Mouse (Mus musculus) heart, postnatal 0 days (tissue): ENCODE data around the gene Olfr1245. TPM values are rescaled to one million over a fixed set of nuclear protein-coding genes. Genes with fewer than 3 reads are reported as not detected.
"Not testable (repeated sequence)": the region's sequence is repeated elsewhere in the genome, so short reads cannot be mapped to it uniquely, and the experiment has no call there.

ENCODE experiments used
- ATAC-seq: fragments of 200-750 bp; cut with Nextera tagmentation; 2 replicates; pipeline ENCODE4 v1.8.0; 2017; ENCODE audit warnings: low read depth, moderate number of reproducible peaks, moderate library complexity; ENCODE audit not compliant: insufficient read depth
- DNase-seq: peaks from one replicate; pipeline ENCODE4 v3.0.0-alpha.2; 2016; ENCODE audit warnings: low spot score
- H3K27ac ChIP-seq: fragments of 300-500 bp; sonication (generic); 2 replicates; pipeline ENCODE4 v1.5.1; 2014; ENCODE audit warnings: low read depth, mild to moderate bottlenecking
- H3K27me3 ChIP-seq: fragments of 300-500 bp; sonication (generic); 2 replicates; pipeline ENCODE4 v1.6.1; 2014; ENCODE audit warnings: low read length, mixed read lengths; ENCODE audit not compliant: control insufficient read depth, insufficient read depth
- H3K36me3 ChIP-seq: fragments of 300-500 bp; sonication (generic); replicated peaks from 2 replicates; pipeline ENCODE4 v1.6.1; 2014; ENCODE audit warnings: low read length, mixed read lengths; ENCODE audit not compliant: control insufficient read depth, insufficient read depth
- H3K4me1 ChIP-seq: fragments of 300-500 bp; sonication (generic); 2 replicates; pipeline ENCODE4 v1.6.1; 2014; ENCODE audit warnings: antibody characterized with exemption; ENCODE audit not compliant: control insufficient read depth, insufficient read depth
- H3K4me2 ChIP-seq: fragments of 300-500 bp; sonication (generic); 2 replicates; pipeline ENCODE4 v1.6.1; 2014; ENCODE audit warnings: low read depth, mild to moderate bottlenecking, low read length, moderate library complexity
- H3K4me3 ChIP-seq: fragments of 300-500 bp; sonication (generic); 2 replicates; pipeline ENCODE4 v1.5.1; 2014; ENCODE audit warnings: low read depth, low read length
- H3K9ac ChIP-seq: fragments of 300-500 bp; sonication (generic); replicated peaks from 2 replicates; pipeline ENCODE4 v1.6.1; 2014; ENCODE audit warnings: low read depth, low read length, mixed read lengths
- H3K9me3 ChIP-seq: fragments of 300-500 bp; sonication (generic); replicated peaks from 2 replicates; pipeline ENCODE4 v1.6.1; 2016; ENCODE audit warnings: low read length; ENCODE audit not compliant: control insufficient read depth
- CTCF ChIP-seq: IDR thresholded peaks from 2 replicates; pipeline ENCODE4 v1.5.1; 2016; ENCODE audit warnings: antibody characterized with exemption, control low read depth, low read depth
- EP300 ChIP-seq: IDR thresholded peaks from 2 replicates; pipeline ENCODE4 v1.6.1; 2016; ENCODE audit warnings: antibody characterized with exemption, low read depth
- WGBS: fragments of 180-500 bp; shearing (Covaris S2); extraction: QIAGEN DNeasy Blood & Tissue Kit; methylation state at CpG from one replicate; pipeline ENCODE4 v1.1.7; 2014; 5-methylcytosine and 5-hydroxymethylcytosine counted together
- polyA plus RNA-seq: library from polyadenylated mRNA; unstranded; fragments of >200 nt; fragmentation: Nextera tagmentation; extraction: Ambion mirVana; gene quantifications from 2 replicates; pipeline ENCODE4 v1.2.1, GENCODE M21; 2015
- total RNA-seq: library from RNA; depleted of rRNA; stranded (reverse); fragments of >200 nt; gene quantifications from 2 replicates; pipeline ENCODE4 v1.2.3, GENCODE M21; 2014; ENCODE audit warnings: low replicate concordance; rRNA removed

Olfr1245 gene
- total RNA-seq (not detected in 2 replicates), polyA plus RNA-seq (not detected in 2 replicates)

GRCm38 (mm10) chr2:89578347-89578746 lies at the start of gene Olfr1245:
Olfr1245 (minus strand) TSS chr2:89578447.
- 67% methylated on average over 1 of the region's 1 CpGs for whole genome bisulfite sequencing
- Histone ChIP-seq H3K36me3 (no peaks in the 10 kb centered on the region), H3K9me3 (no peaks in the 10 kb centered on the region), H3K9ac (no peak within 1 kb of the TSS), H3K4me3 (no peak within 1 kb of the TSS), H3K4me2 (no peak within 1 kb of the TSS), H3K27me3 (no peaks in the 10 kb centered on the region), H3K27ac (no peak within 1 kb of the TSS), H3K4me1 (no peaks in the 10 kb centered on the region)
- TF ChIP-seq CTCF (no peak), EP300 (no peak)
- DNase-seq, result no peak
- no peak for ATAC-seq

GRCm38 (mm10) chr2:89618145-89618544 lies 39.9 kb upstream of the Olfr1245 start, which contains the start of gene Olfr1248:
Olfr1248 (minus strand) TSS chr2:89618245.
- H3K4me1 ChIP-seq, H3K4me2 ChIP-seq, H3K4me3 ChIP-seq, H3K9ac ChIP-seq, DNase-seq, ATAC-seq, H3K27ac ChIP-seq, H3K36me3 ChIP-seq, H3K9me3 ChIP-seq, H3K27me3 ChIP-seq: not testable (repeated sequence)
- 87% methylated on average over 1 of the region's 1 CpGs for WGBS

- TF ChIP-seq CTCF (no peak), EP300 (no peak)
- 79% methylated on average over 2 of the region's 2 CpGs for WGBS
- Histone ChIP-seq H3K9me3 (no peaks in the 10 kb centered on the region), H3K9ac (no peak within 1 kb of the TSS), H3K36me3 (no peaks in the 10 kb centered on the region), H3K27ac (no peak within 1 kb of the TSS), H3K27me3 (no peaks in the 10 kb centered on the region), H3K4me3 (no peak within 1 kb of the TSS), H3K4me1 (no peaks in the 10 kb centered on the region), H3K4me2 (no peak within 1 kb of the TSS)
- no peak for DNase-seq
- ATAC-seq, result no peak
Observed at GRCm38 (mm10) chr2:89614030-89614429, 35.8 kb upstream of the Olfr1245 start, which contains the start of gene Olfr1247. Olfr1247 (minus strand) TSS chr2:89614130.

GRCm38 (mm10) chr2:89593057-89593456 lies 14.8 kb upstream of the Olfr1245 start, which contains the start of gene Olfr1246:
Olfr1246 (minus strand) TSS chr2:89593157.
- no peaks in the 10 kb centered on the region for H3K4me1 ChIP-seq
- DNase-seq (no peak), ATAC-seq (no peak)
- H3K4me3 ChIP-seq, result no peak within 1 kb of the TSS
- WGBS, result 62% methylated on average over 2 of the region's 2 CpGs
- no peak within 1 kb of the TSS for H3K9ac ChIP-seq
- H3K27me3 ChIP-seq, result no peaks in the 10 kb centered on the region
- TF ChIP-seq EP300 (no peak), CTCF (no peak)
- no peaks in the 10 kb centered on the region for H3K9me3 ChIP-seq
- no peaks in the 10 kb centered on the region for H3K36me3 ChIP-seq
- no peak within 1 kb of the TSS for H3K27ac ChIP-seq
- no peak within 1 kb of the TSS for H3K4me2 ChIP-seq

GRCm38 (mm10) chr2:89562706-89563105 lies 15.5 kb downstream of the Olfr1245 start:
- not testable (repeated sequence) for H3K27ac ChIP-seq, H3K4me3 ChIP-seq, H3K36me3 ChIP-seq, DNase-seq, ATAC-seq, H3K9me3 ChIP-seq, H3K4me1 ChIP-seq, H3K27me3 ChIP-seq, H3K9ac ChIP-seq, H3K4me2 ChIP-seq
- WGBS, result 43% methylated on average over 2 of the region's 2 CpGs

- no peaks in the 10 kb centered on the region for H3K27me3 ChIP-seq
- H3K9ac ChIP-seq, result no peak overlapping the region
- TF ChIP-seq EP300, result no peak
- TF ChIP-seq CTCF, result no peak; the same call in 1 of the 2 replicates
- H3K4me2 ChIP-seq, result no peak overlapping the region
- WGBS, result 32% methylated on average over 2 of the region's 2 CpGs
- no peak overlapping the region for H3K4me3 ChIP-seq
- H3K36me3 ChIP-seq, result no peaks in the 10 kb centered on the region
- H3K4me1 ChIP-seq, result no peaks in the 10 kb centered on the region
- no peak overlapping the region for H3K27ac ChIP-seq
- DNase-seq, result no peak
- H3K9me3 ChIP-seq, result no peaks in the 10 kb centered on the region
- no peak for ATAC-seq
Observed at GRCm38 (mm10) chr2:89544516-89544915, 33.7 kb downstream of the Olfr1245 start.
